Mouse (Mus musculus): ENCODE data around the gene Rhbdd1.

Gene Rhbdd1

GRCm38 (mm10) chr1:82479696-82480487, 163.6 kb downstream of the Rhbdd1 start:
- DNase-seq (ENCODE audit: low read depth, low spot score): no peak

- DNase-seq (ENCODE audit: low read depth, low spot score): no peak
These were observed 166.1 kb downstream of the Rhbdd1 start for GRCm38 (mm10) chr1:82482371-82482770.

- no peak for DNase-seq (ENCODE audit: low read depth, low spot score)
These were observed 170.1 kb downstream of the Rhbdd1 start for GRCm38 (mm10) chr1:82486371-82486770.

GRCm38 (mm10) chr1:82491954-82492353, 175.7 kb downstream of the Rhbdd1 start:
- no peak for DNase-seq (ENCODE audit: low read depth, low spot score)
